Mouse (Mus musculus) layer of hippocampus, postnatal 10 days (tissue): ENCODE measurements around the gene Fam171a2. TPM values are rescaled to one million over a fixed set of nuclear protein-coding genes. Genes with fewer than 3 reads are reported as not detected.

Source experiments
- DNase-seq, 2 experiments: peaks; one replicate each; pipeline ENCODE4 v3.0.0; 2021; ENCODE audit warnings: low spot score in 2 of 2
- total RNA-seq, 2 experiments: library from RNA; stranded (reverse); gene quantifications; 2 replicates each; pipeline ENCODE4 v1.2.3; 2021

The Fam171a2 gene
- total RNA-seq, 2 experiments from 2014 or later, result 115 TPM

GRCm38 (mm10) chr11:102455740-102456396, 8.4 kb upstream of the Fam171a2 start:
- peak; percentile 54 to 69 for DNase-seq

- no peak for DNase-seq
These were observed 5.6 kb upstream of the Fam171a2 start for GRCm38 (mm10) chr11:102453131-102453530.

DNA sequence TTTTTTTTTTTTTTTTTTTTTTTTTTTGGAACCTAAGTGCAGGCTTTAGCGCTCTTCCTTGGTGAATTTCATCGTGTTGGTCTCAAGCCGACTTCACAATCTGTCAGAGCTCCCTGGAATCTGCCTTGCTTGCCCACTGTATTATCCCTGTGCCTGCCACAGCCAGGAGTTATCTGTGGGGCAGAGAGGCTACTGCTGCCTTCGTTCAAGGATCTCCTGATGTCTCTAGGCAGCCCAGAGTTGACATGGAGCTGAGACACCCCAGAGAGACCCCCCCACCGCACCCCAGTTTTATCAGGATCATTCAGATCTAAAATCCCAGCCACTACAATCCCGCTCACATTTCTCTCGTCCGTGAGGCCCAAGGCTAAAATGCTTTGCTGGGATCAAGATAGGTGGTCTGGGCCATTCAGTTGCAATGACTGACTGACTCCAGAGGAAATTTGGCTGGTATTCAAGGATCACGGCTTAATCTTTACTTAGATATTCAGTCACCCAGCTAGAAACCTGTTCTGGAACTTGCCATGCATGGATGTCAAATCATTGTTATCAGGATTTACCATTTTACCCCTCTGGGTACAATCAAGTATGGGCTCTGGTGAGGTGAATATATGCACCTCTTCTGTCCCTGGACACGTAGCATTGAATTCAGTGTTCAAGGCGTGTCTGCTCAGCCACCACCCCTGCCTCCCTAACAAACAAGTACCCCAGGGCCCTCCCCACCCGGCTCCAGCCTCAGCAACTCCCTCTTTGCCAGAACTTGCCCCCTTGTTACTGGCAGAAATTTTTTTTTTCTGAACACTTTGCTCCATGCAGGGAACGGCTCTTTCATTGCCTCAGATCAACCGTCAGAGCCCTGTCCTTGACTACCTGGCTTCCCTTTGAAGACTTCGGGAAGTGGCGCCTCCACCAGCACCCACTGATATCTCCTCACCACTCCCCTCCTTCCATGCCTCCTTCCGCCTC, 1.8 kb upstream of the Fam171a2 start:
- no peak for DNase-seq

- no peak for DNase-seq
These were observed 845 bp upstream of the Fam171a2 start for GRCm38 (mm10) chr11:102448327-102448726.

DNA sequence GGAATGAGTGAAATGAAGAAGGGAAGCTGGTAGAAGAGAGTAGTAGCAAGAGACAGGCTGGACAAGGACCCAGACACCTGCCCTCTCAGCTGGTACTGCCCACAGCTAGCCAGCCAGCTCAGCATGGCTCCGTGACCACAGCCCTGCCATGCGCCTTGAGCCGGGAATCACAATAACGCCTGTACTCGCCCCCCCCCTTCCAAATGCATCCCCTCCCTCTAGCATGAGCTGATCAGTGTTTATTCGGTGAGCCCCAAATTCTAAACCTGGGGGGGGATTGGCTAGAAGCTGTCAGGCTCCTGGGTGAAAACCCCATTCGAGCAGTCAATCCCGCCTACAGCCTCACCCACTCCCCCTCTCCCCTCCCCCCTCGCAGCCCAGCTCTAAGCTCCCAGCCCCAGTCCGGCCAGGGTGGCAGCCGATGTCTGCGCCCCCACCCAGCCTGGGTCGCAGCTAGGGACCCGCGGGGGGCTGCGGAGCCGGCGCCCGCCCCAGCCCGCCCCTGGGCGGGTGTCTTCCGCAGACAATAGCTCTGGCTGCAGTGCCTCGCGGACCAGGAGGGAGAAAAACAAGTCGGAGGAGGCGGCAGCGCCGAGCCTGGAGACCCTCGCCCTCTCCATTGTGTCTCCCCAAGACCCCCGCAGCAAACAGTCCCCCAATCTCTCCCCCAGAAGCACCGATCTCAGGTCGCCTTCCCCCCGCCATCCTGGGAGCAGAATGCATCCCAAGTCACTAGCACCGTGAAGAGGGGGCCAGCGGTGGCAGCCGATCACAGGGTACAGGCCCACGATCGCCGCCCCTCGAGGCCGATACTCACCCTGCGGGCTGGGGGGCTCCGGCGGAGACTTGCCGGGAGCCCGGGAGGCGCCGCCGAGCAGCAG, 661 bp downstream of the Fam171a2 start:
- peak in 1 of 2 experiments; percentile 60 for DNase-seq

DNA sequence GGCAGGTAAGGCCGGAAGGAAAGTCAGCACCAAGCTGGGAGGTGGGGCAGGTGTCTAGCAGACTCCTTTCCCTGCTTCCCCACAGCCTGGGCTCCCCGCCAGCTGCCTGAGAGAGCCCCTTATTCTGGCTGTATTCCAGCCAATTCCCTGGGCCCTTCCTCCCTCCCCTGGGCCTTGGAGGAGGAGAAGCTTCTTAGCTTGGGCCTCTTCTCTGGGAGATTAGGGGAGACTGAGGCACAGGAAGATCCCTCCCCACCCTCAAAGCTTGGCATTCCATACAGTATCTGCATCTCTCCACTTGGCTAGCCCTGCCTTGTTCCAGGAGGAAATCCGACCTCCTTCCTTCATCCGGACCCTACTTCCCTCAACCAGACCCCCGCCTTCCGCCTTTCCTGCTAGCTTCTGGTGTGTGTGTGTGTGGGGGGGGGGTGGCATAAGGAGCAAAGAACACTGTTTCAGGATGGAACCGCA, 1.6 kb downstream of the Fam171a2 start:
- peak in 1 of 2 experiments; percentile 63 for DNase-seq

DNA sequence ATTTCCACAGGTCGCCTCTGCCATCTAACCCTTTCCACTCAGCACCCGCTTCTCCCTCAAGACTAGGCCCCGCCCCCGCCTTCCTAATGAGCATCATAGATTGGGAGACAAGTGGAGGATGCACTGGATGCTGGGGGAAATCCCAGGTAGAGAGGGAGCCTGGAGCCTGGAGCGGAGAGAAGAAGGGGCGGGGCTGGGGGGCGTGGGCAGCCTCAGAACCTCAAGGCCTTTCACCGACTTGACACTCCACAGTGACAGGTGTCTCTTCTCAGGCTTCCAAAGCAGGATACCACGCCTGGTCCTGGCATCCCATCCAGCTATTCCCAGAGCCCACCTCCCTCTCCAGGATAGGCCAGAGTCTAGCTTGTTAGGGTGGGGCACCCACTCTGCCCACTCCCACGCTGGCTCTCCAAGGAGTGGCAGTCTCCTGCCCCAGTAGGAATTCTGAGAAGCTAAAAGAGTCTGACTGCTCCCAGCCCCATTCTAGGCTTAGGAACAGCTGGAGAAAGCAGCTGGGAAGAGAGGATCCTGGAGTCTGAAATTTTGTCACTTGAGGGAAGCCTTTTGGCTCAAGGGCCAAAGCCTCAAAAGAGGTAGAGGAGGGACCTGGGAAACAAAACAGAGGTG, 2.1 kb downstream of the Fam171a2 start:
- DNase-seq, result no peak

DNA sequence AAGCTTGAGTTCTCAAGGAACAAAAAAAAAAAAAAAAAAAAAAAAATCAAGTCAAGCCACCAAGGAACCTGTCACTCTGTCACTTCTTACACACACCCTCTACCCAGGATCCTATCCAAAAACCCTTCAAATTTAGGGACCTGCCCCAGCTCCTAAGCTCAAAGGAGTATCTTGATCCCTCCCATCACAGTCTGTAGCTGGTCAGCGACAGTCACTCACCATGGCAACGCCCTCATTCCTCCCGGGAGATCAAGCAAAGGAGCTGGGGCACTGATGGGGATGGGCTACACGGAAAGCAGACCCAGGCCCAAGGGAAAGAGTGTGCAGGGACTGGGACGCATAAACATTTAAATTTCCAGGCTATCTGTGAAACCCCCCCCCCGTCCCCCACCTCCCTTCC, 2.7 kb downstream of the Fam171a2 start:
- no peak for DNase-seq

DNA sequence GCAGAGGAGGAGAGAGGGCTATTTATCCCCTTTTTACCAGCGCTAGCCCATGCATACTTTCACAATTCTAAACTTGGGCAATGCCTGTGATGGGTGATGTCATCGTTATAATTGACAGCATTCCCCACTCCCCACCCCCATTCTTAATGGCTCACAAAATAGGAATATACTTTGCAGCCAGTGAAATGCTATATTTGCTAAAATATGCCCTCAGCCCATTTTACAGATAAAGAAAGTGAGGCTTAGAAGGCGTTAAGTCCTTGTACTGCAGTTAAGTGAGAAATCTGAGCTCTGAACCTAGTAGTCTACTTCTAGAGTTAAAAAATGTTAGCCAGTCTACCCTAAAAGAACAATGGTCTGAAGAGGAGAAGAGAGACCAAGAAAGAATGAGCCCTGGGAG, 3.2 kb downstream of the Fam171a2 start:
- no peak for DNase-seq

DNA sequence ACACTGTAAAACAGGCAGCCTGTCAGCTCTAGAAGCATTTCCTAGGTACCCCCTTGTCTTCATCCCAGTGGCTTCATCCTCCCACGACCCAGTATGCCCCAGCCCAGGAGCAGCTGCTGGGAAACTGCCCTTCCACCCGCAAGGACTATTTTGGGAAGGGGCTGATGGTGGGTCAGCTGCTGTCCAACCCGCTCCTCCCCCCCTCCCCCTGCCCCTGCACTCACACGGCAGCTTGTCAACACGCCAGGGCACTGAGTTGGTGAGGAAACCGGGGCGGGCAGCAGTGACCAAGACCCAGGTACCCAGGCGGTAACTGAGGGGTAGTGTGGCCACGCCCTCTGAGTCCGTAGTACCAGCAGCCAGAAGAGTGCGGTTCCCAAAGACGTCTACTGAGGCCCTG, 3.7 kb downstream of the Fam171a2 start:
- no peak for DNase-seq

DNA sequence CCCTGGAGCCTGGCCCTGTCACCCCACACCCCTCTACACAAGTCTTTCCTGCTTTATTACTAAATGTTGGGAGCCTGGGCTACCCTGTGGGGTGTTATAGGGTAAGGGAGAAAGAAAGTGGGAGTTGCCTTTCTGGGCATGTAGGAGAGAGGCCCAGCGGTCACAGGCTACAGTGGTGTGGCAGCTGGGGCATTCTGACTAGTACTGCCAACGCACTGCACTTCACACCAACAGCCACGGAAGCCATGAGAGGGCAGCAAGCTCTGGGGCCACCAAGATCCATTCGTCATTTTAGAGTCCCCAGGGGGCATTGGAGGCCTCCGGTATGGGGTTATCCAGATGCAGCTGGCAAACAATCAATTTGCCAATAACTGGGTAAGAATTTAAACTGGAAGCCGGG, 5.4 kb downstream of the Fam171a2 start:
- DNase-seq, result no peak

DNA sequence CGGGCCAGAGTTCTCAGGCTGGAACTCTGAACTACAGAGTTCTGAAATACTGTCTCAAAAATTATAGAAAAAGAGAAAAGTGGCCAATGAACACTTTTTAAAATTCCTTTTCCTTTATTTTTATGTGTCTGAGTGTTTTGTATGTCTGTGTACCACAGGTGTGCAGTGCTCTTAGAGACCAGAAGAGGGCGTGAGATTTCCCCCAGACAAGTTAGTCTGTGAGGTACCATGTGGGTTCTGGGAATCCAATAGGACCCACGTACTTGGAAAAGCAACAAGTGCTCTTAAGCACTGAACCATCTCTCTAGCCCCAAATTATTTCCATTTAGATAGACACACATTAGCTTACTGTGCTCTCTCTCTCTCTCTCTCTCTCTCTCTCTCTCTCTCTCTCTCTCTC, 6.0 kb downstream of the Fam171a2 start:
- DNase-seq, result no peak

- DNase-seq, result no peak
These were observed 7.2 kb downstream of the Fam171a2 start for GRCm38 (mm10) chr11:102440255-102440654.

DNA sequence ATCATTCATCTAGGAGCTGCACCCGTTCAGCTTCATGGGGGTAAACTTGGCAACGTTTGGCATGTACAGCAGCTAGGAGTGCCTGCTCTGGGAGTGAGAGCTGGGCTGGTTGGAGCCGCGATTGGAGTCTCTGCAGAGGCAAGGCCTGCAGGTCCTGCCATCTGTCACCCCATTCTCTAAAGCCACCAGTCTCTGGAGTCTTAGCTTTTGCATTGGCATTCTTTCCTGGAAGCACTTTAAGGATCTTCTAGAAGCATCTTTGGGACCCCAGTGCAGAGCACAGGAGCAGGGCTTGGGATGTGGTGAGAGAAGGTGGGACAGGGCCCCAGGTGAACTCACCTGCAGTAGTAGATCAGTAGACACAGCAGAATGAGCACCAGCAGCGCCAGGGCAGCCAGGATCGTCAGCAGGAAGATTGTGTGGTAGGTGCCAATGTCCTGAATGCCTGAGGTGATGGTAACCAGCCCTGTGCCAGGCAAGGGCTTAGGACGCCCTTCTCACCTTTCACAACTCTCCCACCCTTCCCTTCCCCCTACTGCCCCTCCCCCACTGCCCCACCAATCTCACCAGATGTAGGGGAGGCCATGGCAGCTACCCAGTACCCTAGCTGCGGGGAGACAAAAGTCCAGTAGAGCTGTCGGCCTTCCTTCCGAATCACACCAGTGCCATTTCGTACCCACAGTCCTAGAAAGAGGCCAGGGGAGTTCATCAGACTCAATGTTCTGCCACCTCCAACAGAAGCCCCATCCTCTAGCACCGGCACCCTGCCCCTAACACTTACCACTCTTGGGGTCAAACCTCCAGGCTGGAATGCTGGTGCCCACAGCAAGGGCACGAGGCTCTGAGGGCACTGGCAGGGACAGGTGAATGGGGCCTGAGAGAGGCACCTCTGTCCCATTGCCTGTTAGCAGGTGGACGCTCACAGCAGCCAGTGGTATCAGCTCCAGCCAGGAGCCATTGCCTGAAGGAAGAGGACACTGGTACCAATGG, 8.1 kb downstream of the Fam171a2 start:
- no peak for DNase-seq

DNA sequence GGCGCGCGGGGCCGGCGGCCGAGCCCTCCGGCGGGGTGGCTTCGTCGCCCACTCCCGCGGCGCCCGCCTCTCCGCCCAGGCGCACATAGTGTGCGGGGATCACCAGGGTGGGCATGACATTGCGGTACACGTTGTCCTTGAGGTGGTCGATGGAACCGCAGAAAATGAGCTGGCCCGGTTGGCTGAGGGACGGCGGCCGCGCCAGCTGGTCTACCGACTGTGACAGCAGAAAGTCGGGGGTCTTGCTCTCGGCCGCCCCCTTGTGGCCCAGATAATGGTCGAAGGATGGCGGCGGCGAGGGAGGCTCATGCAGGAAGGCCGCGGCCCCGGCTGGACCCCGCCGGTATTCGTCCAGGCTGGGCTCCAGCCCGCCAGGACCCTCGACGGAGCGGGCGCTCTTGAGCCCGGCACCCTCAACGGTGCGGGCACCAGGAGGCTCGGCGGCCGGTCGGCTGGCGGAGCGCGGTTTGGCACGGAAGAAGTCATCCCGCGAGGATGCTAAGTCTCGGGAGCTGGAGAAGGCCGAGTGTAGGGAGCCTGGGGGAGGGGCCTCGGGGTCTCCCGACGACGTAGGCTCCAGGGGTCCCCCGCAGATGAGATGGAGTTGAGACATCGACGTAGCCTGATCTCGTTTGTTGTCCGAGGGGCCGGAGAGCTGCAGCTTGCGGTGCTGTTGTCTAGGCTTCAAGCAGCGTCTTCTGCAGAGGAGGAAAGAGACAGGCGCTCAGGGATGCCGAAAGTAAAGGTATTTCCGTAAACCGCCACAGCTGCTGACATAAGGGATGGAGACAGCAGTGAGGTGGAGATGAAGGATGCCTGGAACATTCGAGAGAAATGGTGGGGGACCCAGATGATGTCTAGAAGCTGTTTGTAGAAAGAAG, 9.0 kb downstream of the Fam171a2 start:
- DNase-seq, result peak; percentile 93 to 94

- DNase-seq, result peak; percentile 74 to 82
These were observed 10.1 kb downstream of the Fam171a2 start for GRCm38 (mm10) chr11:102437120-102438061.

GRCm38 (mm10) chr11:102436471-102436790, 11.1 kb downstream of the Fam171a2 start:
- no peak for DNase-seq
